Mouse (Mus musculus): ENCODE data around the gene Grb10. TPM values are rescaled to one million over a fixed set of nuclear protein-coding genes. Genes with fewer than 3 reads are reported as not detected.

Gene Grb10
- polyA plus RNA-seq, 1 experiment: 0.01 TPM

- Histone ChIP-seq H3ac (ENCODE audit: control insufficient read depth, insufficient read length, low read depth) (no peak overlapping the region), H3K36me3 (ENCODE audit: control insufficient read depth, insufficient read depth) (no peaks in the 10 kb centered on the region), H3K79me2 (ENCODE audit: control insufficient read depth, insufficient read depth) (no peaks in the 10 kb centered on the region), H3K27me3 (ENCODE audit: control insufficient read depth, insufficient read depth, insufficient read length) (no peaks in the 10 kb centered on the region), H3K79me3 (ENCODE audit: low read depth) (no peaks in the 10 kb centered on the region), H3K4me3 (ENCODE audit: insufficient read depth, poor library complexity, severe bottlenecking) (no peak overlapping the region)
- TF ChIP-seq MAX (IDR thresholded peaks at IDR 0.05) (no peak), CTCF (IDR thresholded peaks at IDR 0.05; ENCODE audit: control insufficient read depth, insufficient read depth, insufficient read length) (no peak), USF1 (IDR thresholded peaks at IDR 0.05; ENCODE audit: low read depth) (no peak), MYOG (IDR thresholded peaks at IDR 0.05; ENCODE audit: control insufficient read depth, extremely low read depth, insufficient read length) (no peak), MYOD1 (IDR thresholded peaks at IDR 0.05; ENCODE audit: control insufficient read depth, insufficient read length, low read depth) (no peak), CEBPB (IDR thresholded peaks at IDR 0.05; ENCODE audit: low read depth) (no peak), FOSL1 (IDR thresholded peaks at IDR 0.05; ENCODE audit: insufficient read depth, low read length, poor library complexity, severe bottlenecking) (no peak)
Observed at GRCm38 (mm10) chr11:11890139-11890741, 148.2 kb downstream of the Grb10 start.

DNA sequence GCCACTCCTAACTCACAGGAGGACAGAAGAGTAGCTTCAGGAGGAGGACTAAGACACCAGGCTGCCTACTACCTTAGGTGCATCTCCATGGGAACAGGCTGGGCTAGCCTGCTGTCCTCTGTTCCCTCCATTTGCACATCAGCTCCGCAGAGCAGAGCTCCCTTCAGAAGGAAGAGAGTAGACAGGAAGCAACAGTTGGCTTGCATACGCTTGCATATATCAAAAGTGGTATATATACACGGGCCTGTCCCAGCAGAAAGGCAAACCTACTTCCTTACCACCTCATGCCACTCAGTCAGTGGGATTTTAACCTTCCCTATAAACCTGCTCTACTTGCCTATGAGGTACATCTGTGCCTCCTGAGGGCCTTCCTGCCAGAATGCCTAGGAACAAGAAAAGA lies 149.8 kb downstream of the Grb10 start:
- Histone ChIP-seq H3K27me3 (ENCODE audit: control insufficient read depth, insufficient read depth, insufficient read length) (no peaks in the 10 kb centered on the region), H3K36me3 (ENCODE audit: control insufficient read depth, insufficient read depth) (no peaks in the 10 kb centered on the region), H3K79me3 (ENCODE audit: low read depth) (no peaks in the 10 kb centered on the region), H3K4me3 (ENCODE audit: insufficient read depth, poor library complexity, severe bottlenecking) (no peak overlapping the region), H3K79me2 (ENCODE audit: control insufficient read depth, insufficient read depth) (no peaks in the 10 kb centered on the region), H3ac (ENCODE audit: control insufficient read depth, insufficient read length, low read depth) (no peak overlapping the region)
- no peak for TF ChIP-seq USF1 (IDR thresholded peaks at IDR 0.05; ENCODE audit: low read depth)
- no peak for TF ChIP-seq CTCF (IDR thresholded peaks at IDR 0.05; ENCODE audit: control insufficient read depth, insufficient read depth, insufficient read length)
- no peak for TF ChIP-seq MYOD1 (IDR thresholded peaks at IDR 0.05; ENCODE audit: control insufficient read depth, insufficient read length, low read depth)
- TF ChIP-seq MAX (IDR thresholded peaks at IDR 0.05): no peak
- no peak for TF ChIP-seq FOSL1 (IDR thresholded peaks at IDR 0.05; ENCODE audit: insufficient read depth, low read length, poor library complexity, severe bottlenecking)
- TF ChIP-seq CEBPB (IDR thresholded peaks at IDR 0.05; ENCODE audit: low read depth): no peak

DNA sequence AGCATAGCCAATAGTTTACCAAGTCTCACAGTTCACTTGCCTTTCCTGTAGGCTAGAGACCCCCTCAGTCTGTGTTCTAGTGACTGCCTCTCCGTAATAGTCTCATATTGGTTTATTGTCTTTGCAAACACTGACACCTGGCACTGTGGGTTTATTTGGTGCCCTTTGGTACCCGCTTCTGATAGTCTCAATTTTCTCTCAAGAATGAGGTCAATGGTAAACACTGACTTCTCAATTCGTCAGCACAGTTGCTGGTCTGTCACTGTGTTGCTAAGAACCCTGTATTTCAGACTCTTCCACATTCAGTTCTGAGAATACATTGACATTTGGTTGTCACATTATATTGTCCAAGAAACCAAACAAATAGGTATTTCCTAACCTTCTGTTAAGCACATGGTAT lies 150.4 kb downstream of the Grb10 start:
- Histone ChIP-seq H3K79me2 (ENCODE audit: control insufficient read depth, insufficient read depth) (no peaks in the 10 kb centered on the region), H3ac (ENCODE audit: control insufficient read depth, insufficient read length, low read depth) (no peak overlapping the region), H3K27me3 (ENCODE audit: control insufficient read depth, insufficient read depth, insufficient read length) (no peaks in the 10 kb centered on the region), H3K36me3 (ENCODE audit: control insufficient read depth, insufficient read depth) (no peaks in the 10 kb centered on the region), H3K4me3 (ENCODE audit: insufficient read depth, poor library complexity, severe bottlenecking) (no peak overlapping the region), H3K79me3 (ENCODE audit: low read depth) (no peaks in the 10 kb centered on the region)
- TF ChIP-seq MYOG (IDR thresholded peaks at IDR 0.05; ENCODE audit: control insufficient read depth, extremely low read depth, insufficient read length) (no peak), USF1 (IDR thresholded peaks at IDR 0.05; ENCODE audit: low read depth) (no peak), CEBPB (IDR thresholded peaks at IDR 0.05; ENCODE audit: low read depth) (no peak), MAX (IDR thresholded peaks at IDR 0.05) (no peak), FOSL1 (IDR thresholded peaks at IDR 0.05; ENCODE audit: insufficient read depth, low read length, poor library complexity, severe bottlenecking) (no peak), CTCF (IDR thresholded peaks at IDR 0.05; ENCODE audit: control insufficient read depth, insufficient read depth, insufficient read length) (no peak), MYOD1 (IDR thresholded peaks at IDR 0.05; ENCODE audit: control insufficient read depth, insufficient read length, low read depth) (no peak)

DNA sequence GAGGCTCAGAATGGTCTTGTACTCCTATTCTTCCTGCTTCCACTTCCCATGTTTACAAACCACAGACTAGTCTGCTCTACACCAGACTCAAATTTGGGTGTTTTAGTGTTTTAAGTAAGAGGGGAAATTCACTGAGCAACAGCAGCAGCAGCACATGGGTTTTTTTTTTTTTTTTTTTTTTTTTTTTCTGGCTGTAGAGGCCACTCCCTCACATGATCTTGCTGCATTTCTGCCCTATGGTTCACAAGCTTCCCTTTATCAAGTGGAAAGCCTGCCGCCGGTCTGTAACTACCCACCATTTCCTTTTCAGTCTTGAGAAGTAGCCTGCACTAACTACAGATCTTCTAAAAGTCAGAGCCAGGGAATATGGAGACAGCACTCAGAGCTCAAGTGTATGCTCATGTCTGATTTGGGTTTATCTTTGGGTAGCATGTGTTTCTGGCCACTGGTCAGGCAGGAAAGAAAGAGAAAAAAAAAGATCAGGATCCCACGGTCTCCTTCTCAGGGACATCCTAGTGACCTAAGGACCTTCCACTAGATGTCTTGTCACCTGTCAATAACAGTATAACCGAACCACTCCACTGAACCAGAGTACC lies 152.0 kb downstream of the Grb10 start:
- no peaks in the 10 kb centered on the region for H3K27me3 ChIP-seq (ENCODE audit: control insufficient read depth, insufficient read depth, insufficient read length)
- H3ac ChIP-seq (ENCODE audit: control insufficient read depth, insufficient read length, low read depth): no peak overlapping the region
- no peaks in the 10 kb centered on the region for H3K79me3 ChIP-seq (ENCODE audit: low read depth)
- H3K79me2 ChIP-seq (ENCODE audit: control insufficient read depth, insufficient read depth): no peaks in the 10 kb centered on the region
- TF ChIP-seq MYOD1 (IDR thresholded peaks at IDR 0.05; ENCODE audit: control insufficient read depth, insufficient read length, low read depth): no peak
- no peak for TF ChIP-seq FOSL1 (IDR thresholded peaks at IDR 0.05; ENCODE audit: insufficient read depth, low read length, poor library complexity, severe bottlenecking)
- TF ChIP-seq MAX (IDR thresholded peaks at IDR 0.05): no peak
- no peak for TF ChIP-seq CTCF (IDR thresholded peaks at IDR 0.05; ENCODE audit: control insufficient read depth, insufficient read depth, insufficient read length)
- TF ChIP-seq CEBPB (IDR thresholded peaks at IDR 0.05; ENCODE audit: low read depth): no peak
- no peak for TF ChIP-seq MYOG (IDR thresholded peaks at IDR 0.05; ENCODE audit: control insufficient read depth, extremely low read depth, insufficient read length)
- no peak for TF ChIP-seq USF1 (IDR thresholded peaks at IDR 0.05; ENCODE audit: low read depth)
- no peaks in the 10 kb centered on the region for H3K36me3 ChIP-seq (ENCODE audit: control insufficient read depth, insufficient read depth)
- no peak overlapping the region for H3K4me3 ChIP-seq (ENCODE audit: insufficient read depth, poor library complexity, severe bottlenecking)

DNA sequence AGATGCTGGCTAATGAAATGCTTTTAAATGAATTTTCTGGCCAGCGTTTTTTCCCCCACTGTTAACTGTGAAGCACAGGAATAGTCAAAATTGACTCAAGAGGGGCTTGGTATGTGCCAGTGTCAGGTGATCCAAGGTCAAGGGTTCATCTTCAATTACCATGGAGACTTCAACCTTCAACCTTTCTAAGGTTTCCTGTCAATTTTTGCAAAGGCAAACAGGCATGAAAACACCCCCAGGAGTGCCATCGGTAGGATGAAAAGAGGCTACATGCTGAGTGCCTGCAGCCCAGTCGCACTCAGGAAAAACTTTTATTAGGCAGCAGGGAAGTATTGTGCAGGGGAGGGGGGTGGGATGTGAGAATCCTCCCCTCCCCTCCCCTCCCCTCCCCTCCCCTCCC lies 152.6 kb downstream of the Grb10 start:
- H3K36me3 ChIP-seq (ENCODE audit: control insufficient read depth, insufficient read depth): no peaks in the 10 kb centered on the region
- TF ChIP-seq MYOD1 (IDR thresholded peaks at IDR 0.05; ENCODE audit: control insufficient read depth, insufficient read length, low read depth): no peak
- TF ChIP-seq USF1 (IDR thresholded peaks at IDR 0.05; ENCODE audit: low read depth): no peak
- no peak for TF ChIP-seq MYOG (IDR thresholded peaks at IDR 0.05; ENCODE audit: control insufficient read depth, extremely low read depth, insufficient read length)
- no peak for TF ChIP-seq FOSL1 (IDR thresholded peaks at IDR 0.05; ENCODE audit: insufficient read depth, low read length, poor library complexity, severe bottlenecking)
- TF ChIP-seq CEBPB (IDR thresholded peaks at IDR 0.05; ENCODE audit: low read depth): no peak
- no peak for TF ChIP-seq MAX (IDR thresholded peaks at IDR 0.05)
- TF ChIP-seq CTCF (IDR thresholded peaks at IDR 0.05; ENCODE audit: control insufficient read depth, insufficient read depth, insufficient read length): no peak
- H3K79me2 ChIP-seq (ENCODE audit: control insufficient read depth, insufficient read depth): no peaks in the 10 kb centered on the region
- H3ac ChIP-seq (ENCODE audit: control insufficient read depth, insufficient read length, low read depth): no peak overlapping the region
- H3K27me3 ChIP-seq (ENCODE audit: control insufficient read depth, insufficient read depth, insufficient read length): no peaks in the 10 kb centered on the region
- H3K4me3 ChIP-seq (ENCODE audit: insufficient read depth, poor library complexity, severe bottlenecking): no peak overlapping the region
- no peaks in the 10 kb centered on the region for H3K79me3 ChIP-seq (ENCODE audit: low read depth)

Data from C2C12 (cell line).